ENCODE assay signal across 11 mouse cellular contexts in genomic region chr2:167950681-167951080, GRCm38 (mm10). TPM values are rescaled to one million over a fixed set of nuclear protein-coding genes. Genes with fewer than 3 reads are reported as not detected.
DNase-seq lines count a peak whose midpoint lies in the region; ATAC-seq and TF ChIP-seq lines count a peak whose summit lies in the region.
"Had no signal": no experiment of that assay in that cellular context is flagged by ENCODE, and none has a peak within 500 bp of the region (broad histone marks: within the 10 kb centered on the region; RNA-seq: fewer than 3 reads in every experiment).

No protein-coding gene starts in this region.

- ATAC-seq in liver, postnatal 0 days, result no peak
- ATAC-seq in kidney, embryonic 16.5 days (ENCODE audit: low FRiP score, low TSS enrichment), result 0 out of 2 replicates have a peak, but pooled peaks have one; percentile 35
- ATAC-seq in stomach, embryonic 15.5 days (ENCODE audit: insufficient read depth, low FRiP score, low read depth), result no peak
- no peak for ATAC-seq in hindbrain, embryonic 13.5 days (ENCODE audit: low FRiP score)
- no peak for ATAC-seq in intestine, embryonic 16.5 days

- TF ChIP-seq CTCF in liver, postnatal 0 days (IDR thresholded peaks at IDR 0.05; ENCODE audit: low read depth), result no peak
- no peak for TF ChIP-seq CTCF in embryonic fibroblast, embryonic 13.5 days (IDR thresholded peaks at IDR 0.05; ENCODE audit: borderline replicate concordance, insufficient read depth, low read length)

- H3K4me2 ChIP-seq in liver, postnatal 0 days (ENCODE audit: low read depth, low read length), result no peak overlapping the region
- H3K4me2 ChIP-seq in kidney, embryonic 16.5 days (replicated peaks; ENCODE audit: low read depth, low read length), result no peak overlapping the region
- no peak overlapping the region for H3K4me2 ChIP-seq in stomach, embryonic 15.5 days
- H3K4me2 ChIP-seq in hindbrain, embryonic 13.5 days, result no peak overlapping the region
- no peak overlapping the region for H3K4me2 ChIP-seq in intestine, embryonic 16.5 days (ENCODE audit: low read depth, low read length)
- H3K4me2 ChIP-seq: hindbrain, embryonic 12.5 days had no signal

- H3K4me3 ChIP-seq in liver, postnatal 0 days (ENCODE audit: low read depth, low read length), result no peak overlapping the region
- H3K4me3 ChIP-seq in embryonic fibroblast, embryonic 13.5 days (ENCODE audit: insufficient read depth, low read length), result no peak overlapping the region
- H3K4me3 ChIP-seq in kidney, embryonic 16.5 days (ENCODE audit: low read length), result no peak overlapping the region
- no peak overlapping the region for H3K4me3 ChIP-seq in stomach, embryonic 15.5 days (replicated peaks)
- no peak overlapping the region for H3K4me3 ChIP-seq in hindbrain, embryonic 13.5 days
- no peak overlapping the region for H3K4me3 ChIP-seq in intestine, embryonic 16.5 days (ENCODE audit: low read length)
- H3K4me3 ChIP-seq: erythroblast, embryonic 14.5 days; hindbrain, embryonic 12.5 days had no signal

- H3K27me3 ChIP-seq in liver, postnatal 0 days (ENCODE audit: insufficient read depth, low read length), result no peaks in the 10 kb centered on the region
- H3K27me3 ChIP-seq in kidney, embryonic 16.5 days (ENCODE audit: insufficient read depth, low read length), result no peaks in the 10 kb centered on the region
- no peaks in the 10 kb centered on the region for H3K27me3 ChIP-seq in stomach, embryonic 15.5 days (replicated peaks)
- no peaks in the 10 kb centered on the region for H3K27me3 ChIP-seq in hindbrain, embryonic 13.5 days
- H3K27me3 ChIP-seq in intestine, embryonic 16.5 days (replicated peaks; ENCODE audit: control insufficient read depth, insufficient read depth, low read length), result no peaks in the 10 kb centered on the region
- H3K27me3 ChIP-seq: hindbrain, embryonic 12.5 days had no signal

- no peak overlapping the region for H3K9ac ChIP-seq in liver, postnatal 0 days (replicated peaks)
- H3K9ac ChIP-seq in kidney, embryonic 16.5 days (replicated peaks; ENCODE audit: low read length), result no peak overlapping the region
- no peak overlapping the region for H3K9ac ChIP-seq in stomach, embryonic 15.5 days
- no peak overlapping the region for H3K9ac ChIP-seq in hindbrain, embryonic 13.5 days
- no peak overlapping the region for H3K9ac ChIP-seq in intestine, embryonic 16.5 days (ENCODE audit: low read depth, low read length)
- H3K9ac ChIP-seq: hindbrain, embryonic 12.5 days; liver, embryonic 14.5 days had no signal

- no peak for TF ChIP-seq POLR2A in embryonic fibroblast, embryonic 13.5 days (IDR thresholded peaks at IDR 0.05; ENCODE audit: low read depth, low read length)

- TF ChIP-seq EP300 in liver, postnatal 0 days (IDR thresholded peaks at IDR 0.05; ENCODE audit: low read depth), result no peak

- H3K27ac ChIP-seq in liver, postnatal 0 days (ENCODE audit: low read depth), result 0 out of 2 replicates have a peak overlapping the region, but pooled peaks have one; percentile 18
- peak overlapping the region; percentile 51 for H3K27ac ChIP-seq in embryonic fibroblast, embryonic 13.5 days (ENCODE audit: insufficient read depth, low read length)
- H3K27ac ChIP-seq in kidney, embryonic 16.5 days (ENCODE audit: low read length), result no peak overlapping the region
- peak overlapping the region; percentile 41; the same call in 1 of the 2 replicates for H3K27ac ChIP-seq in stomach, embryonic 15.5 days
- H3K27ac ChIP-seq in hindbrain, embryonic 13.5 days, result no peak overlapping the region
- H3K27ac ChIP-seq in intestine, embryonic 16.5 days (ENCODE audit: low read length), result no peak overlapping the region
- H3K27ac ChIP-seq: hindbrain, embryonic 12.5 days; liver, embryonic 14.5 days had no signal

- H3K4me1 ChIP-seq in liver, postnatal 0 days (ENCODE audit: insufficient read depth), result peaks cover 55% of the 10 kb centered on the region
- peaks cover 43% of the 10 kb centered on the region for H3K4me1 ChIP-seq in embryonic fibroblast, embryonic 13.5 days (ENCODE audit: control insufficient read depth, insufficient read depth, low read length)
- peaks cover 26% of the 10 kb centered on the region for H3K4me1 ChIP-seq in kidney, embryonic 16.5 days (ENCODE audit: insufficient read depth, low read length)
- H3K4me1 ChIP-seq in stomach, embryonic 15.5 days, result peaks cover 35% of the 10 kb centered on the region
- H3K4me1 ChIP-seq in hindbrain, embryonic 13.5 days (replicated peaks), result peaks cover 44% of the 10 kb centered on the region
- peaks cover 10% of the 10 kb centered on the region for H3K4me1 ChIP-seq in intestine, embryonic 16.5 days (ENCODE audit: control insufficient read depth, insufficient read depth, low read length)

- H3K36me3 ChIP-seq in liver, postnatal 0 days (replicated peaks; ENCODE audit: insufficient read depth, low read length), result 0 out of 2 replicates have a peak, but pooled peaks cover 2% of the 10 kb centered on the region
- H3K36me3 ChIP-seq in kidney, embryonic 16.5 days (ENCODE audit: insufficient read depth, low read length), result no peaks in the 10 kb centered on the region
- no peaks in the 10 kb centered on the region for H3K36me3 ChIP-seq in stomach, embryonic 15.5 days
- no peaks in the 10 kb centered on the region for H3K36me3 ChIP-seq in hindbrain, embryonic 13.5 days
- no peaks in the 10 kb centered on the region for H3K36me3 ChIP-seq in intestine, embryonic 16.5 days (ENCODE audit: control insufficient read depth, insufficient read depth, low read length)
- H3K36me3 ChIP-seq: hindbrain, embryonic 12.5 days had no signal

- WGBS in liver, postnatal 0 days (ENCODE audit: insufficient replicate concordance), result 81% methylated on average over 6 of the region's 6 CpGs
- WGBS in kidney, embryonic 16.5 days, result 70% methylated on average over 6 of the region's 6 CpGs
- 81% methylated on average over 6 of the region's 6 CpGs for WGBS in stomach, embryonic 15.5 days
- WGBS in hindbrain, embryonic 13.5 days, result 80% methylated on average over 6 of the region's 6 CpGs
- WGBS in intestine, embryonic 16.5 days, result 86% methylated on average over 6 of the region's 6 CpGs

- DNase-seq in liver, postnatal 0 days, result no peak
- no peak for DNase-seq in liver
- DNase-seq: spleen, adult 18-20 months had no signal

- no peaks in the 10 kb centered on the region for H3K9me3 ChIP-seq in liver, postnatal 0 days (ENCODE audit: low read length)
- no peaks in the 10 kb centered on the region for H3K9me3 ChIP-seq in kidney, embryonic 16.5 days (ENCODE audit: low read length)
- H3K9me3 ChIP-seq in stomach, embryonic 15.5 days, result no peaks in the 10 kb centered on the region
- H3K9me3 ChIP-seq in hindbrain, embryonic 13.5 days, result no peaks in the 10 kb centered on the region
- H3K9me3 ChIP-seq in intestine, embryonic 16.5 days (ENCODE audit: control insufficient read depth, low read length), result no peaks in the 10 kb centered on the region
- H3K9me3 ChIP-seq: hindbrain, embryonic 12.5 days had no signal

RNA-seq across cellular contexts. Expression of gene Ptpn1, which starts 18.8 kb away (rescaled TPM):
- 31.4 and 32.4 TPM in 2 replicates for polyA plus RNA-seq in liver, postnatal 0 days (2015; fragmentation: Nextera tagmentation; extraction: Ambion mirVana)
- polyA plus RNA-seq in embryonic fibroblast, embryonic 13.5 days (2011; ENCODE audit: insufficient read length, low read depth, missing spikeins), result 50.7 and 59.4 TPM in 2 replicates
- 56.7 and 60.0 TPM in 2 replicates for polyA plus RNA-seq in kidney, embryonic 16.5 days (2015; fragmentation: Nextera tagmentation; extraction: Ambion mirVana)
- 52.8 and 54.8 TPM in 2 replicates for polyA plus RNA-seq in stomach, embryonic 15.5 days (2015; fragmentation: Nextera tagmentation; extraction: Ambion mirVana)
- polyA plus RNA-seq in hindbrain, embryonic 13.5 days (2015; fragmentation: Nextera tagmentation; extraction: Ambion mirVana), result 96.3 and 98.0 TPM in 2 replicates
- 37.7 and 45.5 TPM in 2 replicates for polyA plus RNA-seq in intestine, embryonic 16.5 days (2015; fragmentation: Nextera tagmentation; extraction: Ambion mirVana)

RNA-seq across cellular contexts. Expression of gene Ripor3, which starts 59.7 kb away (rescaled TPM):
- polyA plus RNA-seq in liver, postnatal 0 days (2015; fragmentation: Nextera tagmentation; extraction: Ambion mirVana), result 1.4 TPM in 2 replicates
- polyA plus RNA-seq in embryonic fibroblast, embryonic 13.5 days (2011; ENCODE audit: insufficient read length, low read depth, missing spikeins), result 2.8 and 4.3 TPM in 2 replicates
- polyA plus RNA-seq in kidney, embryonic 16.5 days (2015; fragmentation: Nextera tagmentation; extraction: Ambion mirVana), result 1.9 and 2.6 TPM in 2 replicates
- 3.5 and 4.5 TPM in 2 replicates for polyA plus RNA-seq in stomach, embryonic 15.5 days (2015; fragmentation: Nextera tagmentation; extraction: Ambion mirVana)
- 0.26 and 0.31 TPM in 2 replicates for polyA plus RNA-seq in hindbrain, embryonic 13.5 days (2015; fragmentation: Nextera tagmentation; extraction: Ambion mirVana)
- 2.7 and 3.1 TPM in 2 replicates for polyA plus RNA-seq in intestine, embryonic 16.5 days (2015; fragmentation: Nextera tagmentation; extraction: Ambion mirVana)

Comparison
In these comparisons a context has a peak if more than half of its experiments do, and no peak if none do; other contexts are left out.
1. H3K27ac ChIP-seq: peak in liver, postnatal 0 days (single experiment), embryonic fibroblast, embryonic 13.5 days (single experiment) and stomach, embryonic 15.5 days (single experiment); none in kidney, embryonic 16.5 days (single experiment), hindbrain, embryonic 13.5 days (single experiment) and intestine, embryonic 16.5 days (single experiment).